Comparison of ENCODE assay signal across 18 mouse cellular contexts in genomic region chr11:72519189-72519588, GRCm38 (mm10). TPM values are rescaled to one million over a fixed set of nuclear protein-coding genes. Genes with fewer than 3 reads are reported as not detected.
DNase-seq lines count a peak whose midpoint lies in the region; ATAC-seq and TF ChIP-seq lines count a peak whose summit lies in the region.
"Had no signal": no experiment of that assay in that cellular context is flagged by ENCODE, and none has a peak within 500 bp of the region (broad histone marks: within the 10 kb centered on the region; RNA-seq: fewer than 3 reads in every experiment).

No protein-coding gene starts in this region.

- H3K4me3 ChIP-seq in lung, adult 2 months (replicated peaks; ENCODE audit: extremely low read depth, low read depth, low read length) = no peak overlapping the region
- H3K4me3 ChIP-seq in lung, postnatal 0 days (ENCODE audit: low read depth, low read length) = no peak overlapping the region
- H3K4me3 ChIP-seq: forebrain, embryonic 10.5 days; hindbrain, embryonic 12.5 days; limb, embryonic 13.5 days; midbrain, embryonic 10.5 days; neural tube, embryonic 13.5 days had no signal

- no peak for TF ChIP-seq POLR2A in lung, adult 2 months (IDR thresholded peaks at IDR 0.05; ENCODE audit: borderline replicate concordance, extremely low read depth, low read depth, low read length)

- H3K27me3 ChIP-seq in lung, postnatal 0 days (replicated peaks; ENCODE audit: insufficient read depth, low read length) = no peaks in the 10 kb centered on the region
- H3K27me3 ChIP-seq: hindbrain, embryonic 12.5 days; limb, embryonic 13.5 days; neural tube, embryonic 13.5 days had no signal

- no peak overlapping the region for H3K9ac ChIP-seq in lung, postnatal 0 days (replicated peaks; ENCODE audit: low read depth)
- H3K9ac ChIP-seq: hindbrain, embryonic 12.5 days; limb, embryonic 13.5 days; neural tube, embryonic 13.5 days had no signal

- peak; percentile 79 for ATAC-seq in lung, postnatal 0 days
- 0 out of 2 replicates have a peak, but pooled peaks have one; percentile 29 for ATAC-seq in megakaryocyte progenitor cell, adult 5-6 weeks (replicated peaks; ENCODE audit: poor library complexity)

- no peak overlapping the region for H3K4me2 ChIP-seq in lung, postnatal 0 days (replicated peaks; ENCODE audit: low read depth, low read length)
- H3K4me2 ChIP-seq: hindbrain, embryonic 12.5 days; limb, embryonic 13.5 days; neural tube, embryonic 13.5 days had no signal

- no peak for TF ChIP-seq CTCF in lung, adult 2 months (IDR thresholded peaks at IDR 0.05; ENCODE audit: insufficient read depth, low read length)
- TF ChIP-seq CTCF in lung, postnatal 0 days (IDR thresholded peaks at IDR 0.05) = no peak

- 39% methylated on average over 4 of the region's 4 CpGs for WGBS in lung, adult 2 months
- WGBS in lung, postnatal 0 days = 38% methylated on average over 4 of the region's 4 CpGs

- intact Hi-C loops in heart, postnatal 36 days (cut with DNase I) = no loop called here

- DNase-seq in heart, adult 8-10 months (ENCODE audit: low spot score) = peak; percentile 38
- DNase-seq in heart, postnatal 36 days = no peak
- peak; percentile 32 to 33 for DNase-seq in lung, adult 18-20 months
- DNase-seq in lung, adult 2 months = no peak
- peak; percentile 45 for DNase-seq in lung, postnatal 0 days (ENCODE audit: low spot score)
- DNase-seq in layer of hippocampus, postnatal 14 days (ENCODE audit: low spot score in 2 of 2) = no peak
- DNase-seq in cerebellum, adult 8-10 months = no peak
- DNase-seq: B cell, adult 2 months; cerebellum, adult 18-20 months; gastrocnemius, postnatal 10 days; kidney, adult 9 months; thymus, postnatal 25 days had no signal

- peaks cover 8% of the 10 kb centered on the region; the same call in 1 of the 2 replicates for H3K4me1 ChIP-seq in lung, adult 2 months (ENCODE audit: control insufficient read depth, insufficient read depth, low read length)
- no peaks in the 10 kb centered on the region for H3K4me1 ChIP-seq in lung, postnatal 0 days (ENCODE audit: insufficient read depth, low read depth, low read length)
- H3K4me1 ChIP-seq: forebrain, embryonic 10.5 days; limb, embryonic 13.5 days; midbrain, embryonic 10.5 days; neural tube, embryonic 13.5 days had no signal

- TF ChIP-seq EP300 in lung, postnatal 0 days (IDR thresholded peaks at IDR 0.05) = peak; percentile 24; the same call in 1 of the 2 replicates

- H3K36me3 ChIP-seq in lung, postnatal 0 days (ENCODE audit: insufficient read depth, low read length) = no peaks in the 10 kb centered on the region
- H3K36me3 ChIP-seq: forebrain, embryonic 10.5 days; hindbrain, embryonic 12.5 days; limb, embryonic 13.5 days; midbrain, embryonic 10.5 days; neural tube, embryonic 13.5 days had no signal

- H3K9me3 ChIP-seq in lung, postnatal 0 days (ENCODE audit: low read length) = no peaks in the 10 kb centered on the region
- H3K9me3 ChIP-seq: forebrain, embryonic 10.5 days; hindbrain, embryonic 12.5 days; limb, embryonic 13.5 days; midbrain, embryonic 10.5 days; neural tube, embryonic 13.5 days had no signal

- no peak overlapping the region for H3K27ac ChIP-seq in lung, postnatal 0 days (ENCODE audit: low read length)
- H3K27ac ChIP-seq: forebrain, embryonic 10.5 days; hindbrain, embryonic 12.5 days; limb, embryonic 13.5 days; midbrain, embryonic 10.5 days; neural tube, embryonic 13.5 days had no signal

RNA-seq across cellular contexts. Expression of gene Spns2, which starts 29.5 kb away (rescaled TPM):
- 10 to 100 TPM in 1 of 4 experiments, 1 to 10 TPM in 3; 7.4 to 10.2 (median 7.9) TPM for total RNA-seq in heart, adult 8-10 months (2022)
- 10 to 100 TPM in 1 of 2 experiments, 1 to 10 TPM in 1; 9.7 to 11.0 TPM for total RNA-seq in heart, postnatal 36 days (2021)
- polyA plus RNA-seq in lung, adult 2 months (2012; rRNA removed) = 103 and 126 TPM in 2 replicates
- 11.1 and 12.2 TPM in 2 replicates for polyA plus RNA-seq in lung, postnatal 0 days (2015; fragmentation: Nextera tagmentation; extraction: Ambion mirVana)
- total RNA-seq in megakaryocyte progenitor cell, adult 5-6 weeks (2015) = 18.0 and 25.8 TPM in 2 replicates
- 8.8 and 13.0 TPM in 2 replicates for total RNA-seq in megakaryocyte progenitor cell, adult 5-6 weeks (2017)
- total RNA-seq in layer of hippocampus, postnatal 14 days (2021) = 10 to 100 TPM; 85.1 to 85.6 TPM

RNA-seq across cellular contexts. Expression of gene Spns3, which starts 31.1 kb away (rescaled TPM):
- total RNA-seq in heart, adult 8-10 months (2022) = under 1 TPM in 1 of 4 experiments, not detected in 3; 0.14 TPM
- total RNA-seq in heart, postnatal 36 days (2021) = under 1 TPM in 1 of 2 experiments, not detected in 1; 0.16 TPM
- 1.1 and 1.4 TPM in 2 replicates for polyA plus RNA-seq in lung, adult 2 months (2012; rRNA removed)
- polyA plus RNA-seq in lung, postnatal 0 days (2015; fragmentation: Nextera tagmentation; extraction: Ambion mirVana) = 0.06 and 0.12 TPM in 2 replicates
- 19.4 and 20.5 TPM in 2 replicates for total RNA-seq in megakaryocyte progenitor cell, adult 5-6 weeks (2015)
- 20.2 and 27.3 TPM in 2 replicates for total RNA-seq in megakaryocyte progenitor cell, adult 5-6 weeks (2017)
- under 1 TPM; 0.23 to 0.38 TPM for total RNA-seq in layer of hippocampus, postnatal 14 days (2021)
- polyA plus RNA-seq: midbrain, embryonic 10.5 days had no signal

Comparison
In these comparisons a context has a peak if more than half of its experiments do, and no peak if none do; other contexts are left out.
1. DNase-seq: peak in heart, adult 8-10 months (single experiment), lung, adult 18-20 months (2 of 2) and lung, postnatal 0 days (single experiment); none in heart, postnatal 36 days (0 of 2), lung, adult 2 months (single experiment), layer of hippocampus, postnatal 14 days (0 of 2) and cerebellum, adult 8-10 months (single experiment).
2. RNA of gene Spns3, which starts 31.1 kb away (total RNA-seq): 19.4 to 27.3 TPM in megakaryocyte progenitor cell, adult 5-6 weeks; 0.23 to 0.38 TPM in layer of hippocampus, postnatal 14 days, 0.16 TPM in heart, postnatal 36 days and 0.14 TPM in heart, adult 8-10 months; every median in the first group is over 10 times any median in the second.